Mouse (Mus musculus): ENCODE measurements around the gene Atxn7l1. TPM values are rescaled to one million over a fixed set of nuclear protein-coding genes. Genes with fewer than 3 reads are reported as not detected.

Gene Atxn7l1
- polyA plus RNA-seq, 1 experiment from 2014 or later = 22.1 TPM

Other genes with a start within 250 kb of the Atxn7l1 start
- gene Sypl, start 193.8 kb upstream of the Atxn7l1 start, polyA plus RNA-seq (2015; fragmentation: Nextera tagmentation; extraction: Ambion mirVana) = 39.8 and 50.9 TPM in 2 replicates
- 0.18 and 0.33 TPM in 2 replicates for gene Cdhr3, start 54.8 kb upstream of the Atxn7l1 start, polyA plus RNA-seq (2015; fragmentation: Nextera tagmentation; extraction: Ambion mirVana)
- 2.2 and 3.0 TPM in 2 replicates for gene Efcab10, start 247.2 kb downstream of the Atxn7l1 start, polyA plus RNA-seq (2015; fragmentation: Nextera tagmentation; extraction: Ambion mirVana)